Mouse (Mus musculus) lung, postnatal 10 days (tissue): ENCODE results near the gene St6galnac6.

Experiments
- DNase-seq: peaks from one replicate; pipeline ENCODE4 v3.0.0; 2021

Gene St6galnac6

DNA sequence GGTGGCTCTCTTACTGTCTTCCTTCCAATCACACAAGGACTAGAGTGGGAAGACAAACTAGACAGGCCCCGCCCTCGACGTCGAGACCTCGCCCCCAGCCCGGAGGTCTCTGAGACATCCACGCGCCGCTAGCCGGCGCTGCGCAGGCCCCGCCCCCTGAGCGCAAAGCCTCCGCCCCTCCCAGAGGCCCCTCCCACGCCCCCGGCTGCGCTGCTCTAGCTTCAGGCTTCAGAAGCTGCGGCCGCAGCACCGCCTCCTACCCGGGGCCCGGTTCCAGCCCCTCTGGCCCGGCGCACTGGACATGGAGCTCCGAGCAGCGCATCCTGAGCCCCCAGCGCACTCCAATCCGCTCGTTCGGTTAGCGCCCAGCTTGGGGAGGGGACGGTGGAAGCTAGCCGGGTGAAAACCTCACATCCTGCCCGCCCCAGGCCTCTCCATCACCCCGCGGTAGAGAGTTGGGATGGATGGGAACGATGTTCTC lies 12.6 kb upstream of the St6galnac6 start, which contains the start of gene St6galnac4:
St6galnac4 (plus strand) TSS at position 225 of the 481 bp plus-strand sequence.
- DNase-seq, result peak; percentile 97

DNA sequence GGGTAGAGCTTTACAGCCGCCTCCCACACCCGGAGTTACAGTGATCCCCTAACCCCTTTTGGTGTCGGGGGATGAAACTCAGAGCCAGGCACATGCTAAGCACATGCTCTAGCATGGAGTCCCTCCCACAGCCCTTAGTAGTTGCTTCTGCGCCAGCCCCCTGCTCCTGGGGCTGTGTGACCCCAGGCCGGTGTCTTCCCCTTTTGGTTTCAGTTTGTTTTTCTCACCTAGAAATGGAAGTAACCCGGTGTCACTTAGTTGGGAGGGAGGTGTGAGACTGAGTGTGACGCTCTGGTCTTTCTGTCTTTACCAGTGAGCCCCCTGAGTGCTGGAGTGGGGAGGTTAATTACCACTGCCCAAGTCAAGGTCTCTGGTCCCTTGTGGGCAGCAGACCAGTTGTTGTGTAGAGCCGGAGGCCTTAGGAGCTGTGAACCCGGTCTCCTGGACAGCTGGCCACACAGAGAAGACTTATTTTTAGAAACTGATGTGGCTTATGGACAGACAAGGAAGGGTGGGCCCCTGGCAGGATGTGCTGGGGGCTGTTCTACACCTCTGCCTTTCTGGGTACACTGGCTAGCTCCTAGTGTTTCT lies 11.7 kb upstream of the St6galnac6 start:
- peak; percentile 66 for DNase-seq

DNA sequence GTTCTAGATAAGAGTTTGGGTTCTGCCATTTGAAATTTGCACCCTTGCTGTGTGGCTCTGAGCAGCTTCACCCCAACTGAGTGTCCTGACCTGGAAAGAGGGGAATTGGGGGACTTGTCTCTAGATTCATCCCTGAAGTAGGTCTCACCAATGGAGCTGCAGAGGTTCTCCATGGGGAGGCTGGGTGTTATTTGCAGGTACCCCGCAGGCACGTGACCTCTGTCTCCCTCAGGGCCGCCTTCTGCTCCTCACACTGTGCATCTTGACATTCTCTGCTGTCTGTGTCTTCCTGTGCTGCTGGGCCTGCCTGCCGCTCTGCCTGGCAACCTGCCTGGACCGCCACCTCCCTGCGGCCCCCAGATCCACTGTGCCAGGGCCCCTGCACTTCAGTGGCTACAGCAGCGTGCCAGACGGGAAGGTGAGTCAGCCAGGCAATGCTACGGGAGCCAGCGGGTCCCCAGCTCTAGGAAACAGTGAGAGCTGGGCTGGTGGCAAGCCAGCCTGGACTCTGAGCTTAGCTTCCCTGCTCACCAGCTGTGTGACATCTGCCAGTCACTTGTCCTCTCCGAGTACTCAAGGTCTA lies 10.2 kb upstream of the St6galnac6 start:
- peak; percentile 46 for DNase-seq

DNA sequence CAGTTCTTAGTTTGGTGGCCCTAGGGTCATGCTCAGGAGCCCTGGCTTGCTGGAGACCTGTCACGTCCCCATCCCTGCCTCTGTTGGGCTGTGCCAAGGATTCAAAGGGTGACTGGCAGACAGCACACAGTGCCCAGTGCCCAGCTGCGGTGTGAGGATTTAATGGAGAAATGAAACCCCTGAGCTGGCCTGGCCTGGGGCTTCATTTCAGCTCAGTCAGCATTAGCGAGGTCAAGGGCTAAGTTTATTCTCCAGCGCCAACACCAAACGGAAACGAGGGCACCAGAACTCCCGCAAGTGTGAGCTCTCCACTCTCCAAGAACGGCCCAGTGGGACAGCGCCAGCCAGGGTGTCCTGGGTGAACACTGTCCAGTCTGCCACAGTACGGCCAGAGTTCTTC lies 9.3 kb upstream of the St6galnac6 start:
- peak; percentile 34 for DNase-seq

DNA sequence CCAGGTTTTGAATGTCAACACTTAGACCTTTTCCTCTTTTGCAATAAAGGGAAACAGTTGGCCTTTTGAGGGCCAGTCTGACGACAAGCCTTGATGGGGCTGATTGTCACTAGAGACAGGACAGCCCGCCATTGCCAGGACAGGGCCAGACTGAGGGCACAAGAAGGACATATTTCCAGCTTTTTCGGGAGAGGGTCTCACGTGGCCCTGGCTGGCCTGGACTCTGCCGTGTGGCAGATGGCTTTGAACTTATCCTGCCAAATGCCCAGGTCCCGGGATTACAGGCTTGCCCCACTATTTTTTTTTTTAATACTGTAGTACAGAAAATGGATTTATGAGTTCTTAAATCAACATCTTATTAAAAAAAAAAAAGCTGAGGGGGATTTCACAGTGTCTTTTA lies 8.3 kb upstream of the St6galnac6 start:
- DNase-seq, result no peak

DNA sequence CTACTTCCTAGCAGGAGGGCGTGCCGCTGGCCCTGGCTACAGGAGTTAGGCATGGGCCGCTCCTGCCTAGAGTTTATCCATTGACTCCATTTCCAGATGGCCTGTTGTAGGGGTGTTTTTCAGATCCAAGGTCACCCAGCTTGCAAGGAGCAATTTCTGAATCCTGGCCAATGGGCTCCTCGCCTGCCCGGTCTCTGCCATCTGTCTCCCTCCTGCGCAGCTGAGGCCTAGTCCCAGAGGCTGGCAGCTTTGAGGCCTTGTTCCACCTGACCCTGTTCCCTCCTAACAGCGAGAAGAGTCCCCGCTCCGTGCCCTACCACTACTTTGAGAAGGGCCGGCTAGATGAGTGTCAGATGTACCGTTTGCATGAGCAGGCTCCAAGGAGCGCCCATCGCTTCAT lies 2.8 kb upstream of the St6galnac6 start:
- no peak for DNase-seq

DNA sequence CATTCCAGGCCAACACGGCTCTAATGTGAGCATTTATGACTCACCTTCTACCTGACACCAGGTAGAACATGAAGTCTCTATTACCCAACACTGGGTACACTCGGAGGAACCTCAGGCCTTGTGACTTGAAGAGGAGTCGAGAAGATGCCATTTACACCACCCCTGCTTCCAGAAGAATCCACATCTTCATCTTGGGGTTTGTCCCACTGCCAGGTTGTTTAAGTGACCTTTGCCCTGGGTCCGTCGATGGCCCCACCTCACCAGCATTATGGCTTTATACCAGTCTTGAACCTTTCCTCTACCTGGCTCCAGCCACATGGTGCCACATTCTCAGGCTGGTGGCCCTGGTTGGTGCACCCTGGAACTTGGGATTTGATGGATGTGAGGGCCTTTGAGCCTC lies 2.3 kb upstream of the St6galnac6 start:
- no peak for DNase-seq

DNA sequence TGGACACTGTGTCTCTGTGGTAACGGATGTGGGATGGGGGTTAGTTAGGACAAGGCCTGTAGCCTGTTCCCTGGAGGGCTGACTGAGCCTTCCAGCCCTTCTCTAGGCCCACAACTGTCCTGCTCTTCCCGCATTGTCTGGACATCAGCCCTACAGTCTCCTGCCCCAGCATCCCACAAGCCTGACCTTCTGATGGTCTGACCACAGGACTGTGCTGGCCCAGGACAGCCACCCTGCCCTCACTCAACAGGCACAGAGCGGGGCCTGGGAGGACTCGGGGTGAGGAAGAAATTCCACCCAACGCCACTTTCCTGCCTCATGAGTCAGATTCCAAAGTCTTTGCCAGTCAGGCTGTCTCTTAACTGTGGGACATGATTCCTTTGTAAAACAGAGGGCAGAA lies 1.8 kb upstream of the St6galnac6 start:
- DNase-seq, result no peak

DNA sequence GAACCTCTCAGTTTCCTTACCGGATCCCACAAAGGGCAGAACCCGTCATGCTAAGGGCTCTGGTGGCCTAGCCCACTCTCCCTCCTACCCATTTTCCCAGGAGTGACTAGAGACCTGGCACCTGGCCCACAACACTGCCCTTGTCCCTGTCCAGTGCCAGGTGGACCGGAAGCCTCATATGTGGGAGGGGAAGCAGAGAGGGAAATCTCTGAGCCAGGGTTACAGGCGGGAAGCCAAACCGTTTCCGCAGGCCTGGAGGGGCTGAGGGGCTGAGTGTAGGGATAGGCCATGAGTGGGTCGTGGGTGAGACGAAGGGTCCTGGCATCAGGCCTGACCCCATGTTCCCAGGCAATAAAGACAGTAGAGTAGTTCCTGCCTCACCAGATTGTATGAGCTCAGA lies 1.0 kb upstream of the St6galnac6 start:
- DNase-seq, result no peak

DNA sequence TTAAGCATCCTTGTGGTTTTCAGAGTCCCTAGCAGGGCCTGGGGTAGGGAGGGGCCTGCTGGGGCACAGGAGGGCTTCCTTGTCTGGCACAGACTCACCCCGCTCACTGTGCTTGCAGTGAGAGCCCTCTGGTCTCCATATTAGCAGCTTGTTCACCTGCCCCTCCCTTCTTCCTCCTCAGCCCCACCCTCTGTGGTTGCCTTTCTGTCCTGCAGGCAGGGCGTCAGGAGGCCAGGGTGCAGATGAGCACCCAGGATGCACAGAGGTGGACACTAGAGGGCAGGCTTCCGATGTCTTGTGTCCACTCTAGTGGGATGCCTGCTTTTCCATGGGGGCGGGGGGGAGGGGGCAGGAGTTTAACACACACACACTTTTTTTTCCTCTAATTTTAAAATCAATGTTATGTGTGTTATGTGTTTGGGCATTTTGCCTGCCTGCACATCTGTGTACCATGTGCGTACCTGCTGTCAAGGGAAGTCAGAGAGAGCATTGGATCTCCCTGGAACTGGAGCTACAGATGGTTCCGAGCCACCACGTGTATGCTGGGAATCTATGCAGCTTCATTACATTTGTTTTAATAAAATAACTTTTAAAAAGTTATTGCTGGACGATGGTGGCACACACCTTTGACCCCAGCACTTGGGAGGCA lies 2.0 kb downstream of the St6galnac6 start:
- peak; percentile 73 for DNase-seq

DNA sequence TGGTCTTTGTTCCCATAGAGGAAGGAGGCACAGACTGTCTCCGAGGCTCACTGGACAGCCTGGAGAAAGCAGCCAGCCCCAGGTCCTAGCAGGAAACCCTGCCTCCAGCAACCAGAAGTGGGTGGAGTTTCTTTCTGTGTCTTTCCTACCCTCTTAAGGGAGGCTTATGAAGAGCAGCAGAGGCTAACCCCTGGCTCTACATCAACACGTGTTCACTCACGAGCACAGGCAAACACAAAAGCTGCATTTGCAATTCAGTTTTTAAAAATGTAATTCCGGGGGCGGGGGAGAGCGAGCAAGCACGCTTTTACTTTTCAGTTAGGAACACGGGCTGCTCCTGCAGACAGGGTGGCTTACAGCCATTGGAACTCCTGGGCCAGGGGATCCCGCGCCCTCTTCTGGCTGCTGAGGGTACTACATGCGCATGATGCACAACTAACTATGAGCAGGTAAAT lies 3.1 kb downstream of the St6galnac6 start:
- peak; percentile 92 for DNase-seq

DNA sequence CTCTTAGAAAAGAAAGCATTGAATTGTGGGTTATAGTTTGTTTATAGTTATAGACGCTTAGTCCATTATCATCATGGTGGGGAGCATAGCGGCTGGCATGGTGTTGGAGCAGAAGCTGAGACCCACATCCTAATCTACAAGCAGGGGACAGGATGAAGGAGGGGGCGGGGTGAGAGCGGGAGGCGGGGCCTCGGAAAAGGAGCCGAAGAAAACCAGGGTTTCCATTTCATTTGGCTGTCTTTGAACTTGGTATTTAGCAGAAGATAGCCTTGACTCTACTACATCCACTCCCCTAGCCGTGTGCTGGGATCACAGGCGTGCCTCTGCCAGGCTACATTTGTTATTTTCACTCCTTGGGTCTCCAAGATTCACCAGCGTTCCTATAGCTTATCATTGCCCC lies 5.1 kb downstream of the St6galnac6 start:
- no peak for DNase-seq

DNA sequence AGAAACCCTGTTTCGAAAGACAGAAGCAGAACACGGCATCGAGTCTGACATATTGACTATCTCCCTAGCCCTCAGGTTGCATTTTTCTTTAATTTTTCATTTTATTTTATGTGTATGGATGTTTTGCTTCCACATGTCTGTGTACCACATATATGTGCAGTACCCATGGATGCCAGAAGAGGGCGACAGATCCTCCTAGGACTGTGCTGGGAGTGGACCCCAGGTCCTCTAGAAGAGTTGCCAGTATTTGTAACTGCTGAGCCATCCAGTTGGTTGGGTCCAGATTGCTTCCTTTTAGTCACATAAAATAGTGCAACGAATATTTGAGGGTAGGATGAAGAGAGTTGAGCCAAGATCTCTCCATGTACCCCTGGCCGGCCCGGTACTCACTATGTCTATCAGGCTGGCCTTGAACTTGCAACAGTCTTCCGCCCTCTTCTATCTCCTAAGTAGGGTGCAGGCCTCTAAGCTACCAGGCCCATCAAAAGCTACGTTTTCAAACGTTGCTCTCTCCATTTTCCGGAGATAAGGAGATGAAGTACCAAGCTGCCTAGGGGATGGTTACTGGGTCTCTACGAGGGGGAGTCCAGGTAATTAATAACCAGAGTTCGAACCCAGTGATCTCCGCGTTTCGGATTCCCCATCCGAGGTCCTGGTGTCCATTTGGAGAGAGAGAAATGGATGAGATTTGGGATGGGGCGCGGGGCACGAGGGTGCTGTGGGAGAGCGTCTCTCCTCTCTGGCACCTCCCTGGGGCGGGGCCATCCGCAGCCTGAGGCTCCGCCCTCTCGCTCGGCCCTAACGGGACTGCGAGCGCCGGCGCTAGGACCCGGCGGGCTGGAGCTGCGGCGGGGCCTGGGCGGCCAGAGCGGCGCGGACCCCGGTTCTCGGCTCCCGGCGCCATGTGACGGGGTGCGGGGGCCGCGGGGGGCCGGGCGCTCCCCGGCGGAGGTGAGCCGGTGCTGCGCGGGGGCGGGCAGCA lies 6.9 kb downstream of the St6galnac6 start:
- DNase-seq, result peak; percentile 94

DNA sequence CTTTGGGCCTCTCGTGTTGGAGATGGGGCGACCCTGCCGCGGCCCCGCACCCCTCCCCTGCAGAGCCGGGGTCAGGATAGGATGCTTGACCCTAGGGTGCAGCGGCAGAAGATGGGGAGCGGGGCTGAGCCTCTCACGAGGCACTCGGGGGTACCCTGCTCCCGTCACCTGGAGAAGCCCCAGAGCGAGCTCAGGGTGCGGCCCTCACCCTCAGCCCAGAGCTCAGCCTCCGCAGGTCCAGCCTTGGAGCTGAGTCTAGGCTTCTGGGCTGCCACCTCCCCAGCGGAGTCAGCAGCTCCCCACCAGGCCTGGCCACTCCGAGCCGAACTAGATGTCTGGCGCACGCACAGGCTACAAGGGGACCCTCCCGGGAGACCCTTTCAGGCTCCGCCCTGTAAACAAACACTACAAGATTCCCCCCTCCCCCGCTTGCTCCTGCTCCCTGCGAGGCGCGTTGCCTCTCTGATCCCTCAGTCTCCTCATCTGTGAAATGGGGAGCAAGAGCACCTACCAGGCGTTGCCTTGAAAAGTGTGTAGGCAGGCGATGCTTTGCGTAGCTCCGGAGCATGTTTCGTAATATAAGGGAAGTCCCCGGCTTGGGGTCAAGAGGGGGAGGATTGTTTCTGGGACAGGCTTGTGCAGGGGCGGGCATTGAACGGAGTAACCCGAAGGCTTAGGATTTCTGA lies 7.9 kb downstream of the St6galnac6 start:
- DNase-seq, result peak; percentile 56

DNA sequence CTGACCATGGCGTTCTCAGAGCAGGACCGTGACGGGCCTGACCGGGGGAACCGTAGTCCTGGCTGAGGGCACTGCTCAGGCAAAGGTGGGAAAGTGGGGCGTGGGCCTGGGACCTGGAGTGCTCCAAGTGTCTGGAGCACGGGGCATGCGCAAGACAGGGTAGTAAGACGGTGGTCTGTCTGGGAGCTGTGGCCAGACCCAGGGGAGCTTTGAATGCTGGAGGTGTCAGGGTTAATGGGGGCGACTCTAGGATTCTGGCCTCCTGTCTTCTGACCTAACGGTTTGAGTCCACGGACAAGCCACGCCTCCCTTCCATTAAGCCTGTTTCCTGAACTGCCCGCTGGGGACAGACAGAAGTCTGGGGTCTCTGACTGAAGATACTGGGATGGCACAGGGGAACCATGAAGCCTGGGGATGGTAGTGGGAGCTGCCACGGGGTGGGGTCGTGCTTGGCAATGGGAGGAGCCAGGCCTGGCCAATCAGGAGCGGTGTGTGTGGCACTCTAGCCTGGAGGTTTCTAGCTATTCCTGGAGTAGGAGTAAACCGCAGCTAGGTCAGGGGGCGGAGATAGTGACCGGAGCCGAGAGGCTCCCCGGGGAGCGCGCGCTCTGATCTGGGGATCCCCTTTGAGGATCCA lies 8.8 kb downstream of the St6galnac6 start:
- DNase-seq, result peak; percentile 78

DNA sequence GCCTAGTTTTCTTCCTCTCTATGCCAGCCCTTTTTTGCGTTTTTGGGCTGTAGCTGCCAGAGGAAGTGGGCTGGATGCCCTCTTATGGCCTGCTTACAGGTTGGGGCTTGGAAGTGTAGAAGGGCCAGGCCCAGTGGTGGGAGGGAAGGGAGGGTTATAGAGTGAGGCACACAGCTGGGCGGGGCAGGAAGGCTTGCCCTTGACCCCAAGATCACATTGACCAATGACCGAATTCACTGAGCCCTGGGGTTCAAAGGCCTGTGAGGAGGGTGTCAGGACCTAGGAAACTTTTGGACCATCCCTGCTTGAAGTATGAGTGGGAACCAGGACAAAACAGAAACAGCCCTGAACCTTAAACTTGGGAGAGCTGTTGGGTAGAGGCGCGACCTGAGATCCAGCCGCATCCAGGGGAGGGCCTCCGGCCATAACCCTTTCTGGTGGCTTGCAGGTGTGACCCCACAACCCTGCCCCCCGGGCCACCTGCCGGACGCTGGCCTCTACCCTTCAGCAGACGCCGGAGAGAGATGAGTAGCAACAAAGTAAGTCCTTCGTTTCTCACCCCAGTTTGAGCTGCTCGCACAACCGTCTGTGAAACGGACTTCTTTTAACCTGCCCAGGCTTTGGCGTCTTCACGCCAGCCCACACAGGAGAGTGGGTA lies 9.4 kb downstream of the St6galnac6 start:
- DNase-seq, result no peak

DNA sequence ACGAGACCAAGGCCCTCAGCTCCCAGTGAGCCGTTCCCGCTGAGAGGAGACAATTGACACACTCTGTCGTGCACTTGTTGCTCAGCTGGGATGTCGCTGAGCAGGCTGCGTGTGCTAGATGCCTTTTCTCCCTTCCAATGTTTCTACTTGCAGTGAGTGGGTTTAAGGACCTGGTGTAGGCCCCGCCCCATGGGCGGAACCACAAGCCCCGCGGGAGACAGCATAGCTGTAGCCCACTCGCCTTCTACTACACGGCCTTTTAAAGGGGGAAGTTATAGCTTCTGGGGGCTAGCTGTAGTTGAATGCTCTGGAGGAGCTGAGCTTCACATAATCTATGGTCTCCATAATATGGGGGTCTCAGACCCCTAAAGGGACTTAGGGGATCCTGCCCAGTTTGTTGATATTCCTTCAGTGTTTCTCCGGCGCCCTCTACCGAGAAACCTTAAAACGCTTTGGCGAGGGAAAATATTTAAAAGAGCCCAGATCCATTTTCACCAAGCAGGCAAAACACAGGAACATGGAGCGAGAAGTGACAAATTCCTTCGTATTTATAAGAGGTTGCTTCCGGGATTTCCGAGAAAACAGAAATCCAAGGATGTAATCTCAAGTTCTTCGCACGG lies 11.2 kb downstream of the St6galnac6 start:
- peak; percentile 82 for DNase-seq

DNA sequence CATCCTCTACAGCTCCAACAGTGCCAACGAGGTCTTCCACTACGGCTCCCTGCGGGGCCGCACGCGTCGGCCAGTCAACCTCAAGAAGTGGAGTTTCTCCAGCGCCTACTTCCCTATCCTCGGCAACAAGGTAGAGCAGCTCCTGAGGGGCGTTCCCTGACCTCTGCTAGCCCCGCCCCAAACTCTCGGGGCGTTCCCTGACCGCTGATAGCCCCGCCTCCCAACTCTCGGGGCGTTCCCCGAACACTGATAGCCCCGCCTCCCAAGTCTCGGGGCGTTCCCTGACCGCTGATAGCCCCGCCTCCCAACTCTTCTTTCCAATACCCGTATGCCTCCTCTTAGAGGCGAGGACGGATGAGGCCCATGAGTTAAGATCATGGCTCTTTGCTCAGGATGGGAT lies 12.8 kb downstream of the St6galnac6 start:
- DNase-seq, result no peak

DNA sequence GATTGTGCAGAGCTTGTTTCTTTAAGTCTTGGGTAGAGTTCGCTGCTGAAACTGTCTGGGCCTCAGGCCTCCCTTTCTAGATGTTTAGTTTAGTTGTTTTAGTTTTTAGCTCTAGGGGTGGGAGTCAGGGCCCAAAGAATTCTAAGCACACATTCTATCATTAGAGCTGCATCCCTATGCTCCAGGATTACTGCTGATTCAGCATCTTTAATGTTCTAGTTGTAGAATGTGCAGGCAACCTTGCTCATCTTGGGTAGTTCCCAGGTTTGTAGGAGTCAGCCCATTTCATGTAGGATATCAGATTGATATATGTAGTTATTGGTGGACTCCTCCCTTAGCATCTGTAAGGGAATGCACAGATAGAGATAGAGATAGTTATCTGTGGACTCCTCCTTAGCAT lies 17.6 kb downstream of the St6galnac6 start:
- no peak for DNase-seq

DNA sequence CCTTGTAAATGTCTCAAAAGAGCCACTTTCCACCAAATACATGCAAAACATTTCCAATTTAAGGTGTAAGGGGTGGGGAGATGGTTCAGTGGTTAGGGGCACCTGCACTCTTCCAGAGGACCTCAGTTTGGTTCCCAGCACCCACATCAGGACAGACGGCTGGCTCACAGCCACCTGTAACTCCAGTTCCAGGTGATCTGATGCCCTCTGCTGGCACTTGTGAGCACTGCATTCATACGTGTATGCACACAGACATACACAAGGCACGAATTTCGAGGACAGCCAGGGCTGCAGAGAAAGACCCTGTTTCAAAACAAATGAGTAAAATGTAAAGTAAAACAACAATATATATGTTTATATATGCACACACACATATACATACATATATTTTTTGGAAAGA lies 18.1 kb downstream of the St6galnac6 start:
- no peak for DNase-seq

DNA sequence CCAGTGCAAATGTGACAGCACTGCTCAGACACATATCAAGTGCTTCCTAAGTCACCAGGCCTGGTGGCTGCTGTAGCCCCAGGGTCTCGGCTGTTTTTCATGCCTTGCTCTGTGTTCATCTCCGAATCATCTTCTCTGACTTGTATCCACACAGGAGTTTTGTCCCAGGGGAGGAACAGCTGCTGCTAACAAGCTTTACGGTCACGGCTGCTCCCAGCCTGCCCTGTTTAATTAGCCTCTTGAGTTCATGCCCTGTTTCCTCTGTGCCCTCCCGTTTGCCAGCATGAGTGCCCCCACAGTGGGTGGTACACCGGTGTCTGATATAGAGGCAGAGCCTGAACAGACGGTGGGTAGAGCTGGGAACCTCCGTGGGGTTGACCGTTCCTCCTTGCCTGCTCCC lies 18.5 kb downstream of the St6galnac6 start:
- DNase-seq, result no peak
